Mouse (Mus musculus): ENCODE data around the gene D630045J12Rik.

DNA sequence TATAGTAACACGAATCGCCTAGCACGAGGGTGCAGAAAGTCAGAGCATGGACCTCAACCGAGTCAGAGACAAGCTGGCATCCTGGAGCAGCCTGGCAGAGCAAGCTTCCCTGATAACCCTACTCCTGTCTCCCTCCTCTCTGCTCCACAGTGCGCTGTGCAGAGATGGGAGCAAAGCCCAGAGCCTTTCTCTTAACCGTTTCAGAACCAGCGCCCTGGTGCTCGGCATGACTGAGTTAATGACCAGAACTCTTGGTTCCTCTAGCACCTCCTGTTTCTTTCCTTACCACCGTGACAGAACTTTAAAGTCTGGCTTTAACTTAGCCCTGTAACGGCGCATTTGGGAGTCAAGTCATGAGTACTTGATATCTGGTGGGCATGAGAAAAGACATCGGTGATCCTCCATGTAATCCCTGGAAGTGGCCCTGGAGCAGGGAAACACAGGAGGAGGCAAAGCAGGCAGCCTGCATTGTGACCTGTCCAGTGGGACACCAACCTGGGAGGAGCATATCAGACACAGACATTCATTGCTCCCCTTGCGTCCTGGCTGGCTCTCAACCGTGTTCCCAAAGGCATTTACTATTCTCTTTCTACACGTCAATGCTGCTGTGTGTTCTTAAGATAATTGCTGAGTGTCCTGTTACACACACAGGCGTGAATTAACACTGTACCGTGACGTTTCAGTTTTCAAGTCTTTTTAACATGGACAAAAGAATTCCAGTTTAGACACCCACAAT, 130.2 kb downstream of the D630045J12Rik start:
- TF ChIP-seq EP300 (IDR thresholded peaks at IDR 0.05) (no peak), CTCF (IDR thresholded peaks at IDR 0.05) (no peak)

Data from lung, postnatal 0 days (tissue).